Mouse (Mus musculus): ENCODE results near the gene Zfp932.
"Not testable (repeated sequence)": the region's sequence is repeated elsewhere in the genome, so short reads cannot be mapped to it uniquely, and the experiment has no call there.

- TF ChIP-seq POLR2A (IDR thresholded peaks at IDR 0.05; ENCODE audit: low read depth, low read length); CTCF (conservative IDR thresholded peaks at IDR 0.05; ENCODE audit: insufficient read depth, insufficient read length, low read depth, low read length): not testable (repeated sequence)
Observed at GRCm38 (mm10) chr5:109996026-109996937, at the start of gene Zfp932.
